Mouse (Mus musculus): Measurements from ENCODE around the gene Actr6. TPM values are rescaled to one million over a fixed set of nuclear protein-coding genes. Genes with fewer than 3 reads are reported as not detected.

Gene Actr6
- polyA plus RNA-seq, 1 experiment from 2014 or later: 21.5 TPM

DNA sequence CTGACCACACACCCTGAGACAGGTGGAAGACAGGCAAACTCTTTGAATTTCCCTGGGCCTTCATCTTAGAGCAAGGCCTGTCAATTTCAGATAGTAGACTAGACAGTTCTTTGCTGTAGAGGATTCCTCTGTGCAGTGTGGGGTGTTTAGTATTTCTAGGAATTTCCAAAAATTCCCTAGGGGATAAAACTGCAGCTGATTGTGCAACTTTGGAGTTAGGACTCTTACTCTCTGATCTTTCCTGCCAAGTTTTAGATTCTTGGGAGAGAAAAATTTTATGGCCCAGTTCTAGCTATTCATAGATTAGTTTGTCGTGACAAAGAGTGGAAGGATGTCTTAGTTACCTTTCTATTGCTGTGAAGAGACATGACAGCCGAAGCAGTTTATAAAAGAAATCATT lies 16.5 kb upstream of the Actr6 start:
- H3K9me3 ChIP-seq: no peaks in the 10 kb centered on the region
- H3K27ac ChIP-seq (replicated peaks): no peak overlapping the region
- no peaks in the 10 kb centered on the region for H3K27me3 ChIP-seq (replicated peaks)
- no peak for ATAC-seq (ENCODE audit: extremely low read depth, insufficient number of reproducible peaks, low FRiP score, low TSS enrichment)
- H3K4me1 ChIP-seq: peaks cover 37% of the 10 kb centered on the region
- 83% methylated on average over 2 of the region's 2 CpGs for WGBS
- H3K4me3 ChIP-seq: no peak overlapping the region
- H3K9ac ChIP-seq: no peak overlapping the region
- no peaks in the 10 kb centered on the region for H3K36me3 ChIP-seq
- H3K4me2 ChIP-seq: no peak overlapping the region

DNA sequence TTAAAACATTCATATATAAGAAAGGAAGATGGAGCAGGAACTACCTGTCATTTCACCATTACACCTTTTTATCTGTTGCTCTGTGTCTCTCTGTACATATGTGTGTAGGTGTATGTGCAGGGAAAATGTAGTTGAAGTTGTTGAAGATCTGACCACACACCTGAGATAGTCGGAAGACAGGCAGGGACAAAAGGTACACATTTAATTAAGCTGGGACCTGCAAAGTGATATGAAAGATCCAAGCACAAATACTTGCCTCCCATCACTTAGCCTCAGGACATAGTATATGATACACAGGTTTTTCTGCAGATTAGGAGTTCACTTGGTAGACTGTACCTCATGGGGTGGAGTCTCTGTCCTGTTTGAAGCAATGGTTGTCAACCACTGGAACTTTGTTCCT lies 15.8 kb upstream of the Actr6 start:
- no peak overlapping the region for H3K9ac ChIP-seq
- H3K4me2 ChIP-seq: no peak overlapping the region
- H3K4me3 ChIP-seq: no peak overlapping the region
- H3K27me3 ChIP-seq (replicated peaks): no peaks in the 10 kb centered on the region
- H3K4me1 ChIP-seq: peaks cover 33% of the 10 kb centered on the region
- no peak for ATAC-seq (ENCODE audit: extremely low read depth, insufficient number of reproducible peaks, low FRiP score, low TSS enrichment)
- H3K9me3 ChIP-seq: no peaks in the 10 kb centered on the region
- H3K36me3 ChIP-seq: no peaks in the 10 kb centered on the region
- 82% methylated on average over 1 of the region's 1 CpGs for WGBS
- no peak overlapping the region for H3K27ac ChIP-seq (replicated peaks)

DNA sequence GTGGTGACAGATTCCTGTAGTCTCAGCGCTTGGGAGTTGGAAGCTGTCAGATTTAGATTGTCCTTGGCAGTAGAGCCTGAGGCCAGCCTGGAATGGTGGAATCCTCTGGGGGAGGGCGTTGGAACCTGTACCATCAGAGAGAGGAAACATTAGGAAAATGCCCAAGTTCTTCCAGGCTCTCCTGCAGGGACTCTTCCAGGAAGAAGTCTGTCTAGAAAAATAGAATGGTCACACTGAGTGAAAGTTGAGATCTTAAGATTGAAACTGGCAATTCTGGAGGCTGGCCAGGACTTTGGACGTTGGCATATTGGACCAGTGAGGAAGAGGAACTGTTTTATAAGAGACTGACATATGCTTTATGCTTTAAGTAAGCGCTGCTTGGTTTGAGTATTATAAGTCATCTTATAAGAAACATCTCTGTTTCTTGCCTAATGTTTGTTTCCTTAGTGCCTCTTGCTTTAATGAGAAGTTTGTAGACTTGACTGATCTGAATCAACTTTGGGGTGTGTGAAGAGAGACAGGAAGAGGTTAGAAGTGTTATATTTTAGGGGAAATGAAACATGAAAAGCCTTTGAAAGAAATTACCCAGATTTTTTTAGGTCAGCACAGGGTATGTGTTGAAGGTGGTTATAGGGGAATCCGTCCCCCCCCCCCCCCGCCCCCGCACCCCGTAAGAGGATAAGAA lies 15.3 kb upstream of the Actr6 start:
- H3K9me3 ChIP-seq: no peaks in the 10 kb centered on the region
- no peaks in the 10 kb centered on the region for H3K27me3 ChIP-seq (replicated peaks)
- peak overlapping the region; percentile 52 for H3K9ac ChIP-seq
- WGBS: 76% methylated on average over 8 of the region's 8 CpGs
- H3K27ac ChIP-seq (replicated peaks): no peak overlapping the region
- H3K4me1 ChIP-seq: peaks cover 33% of the 10 kb centered on the region
- no peak for ATAC-seq (ENCODE audit: extremely low read depth, insufficient number of reproducible peaks, low FRiP score, low TSS enrichment)
- H3K36me3 ChIP-seq: no peaks in the 10 kb centered on the region
- no peak overlapping the region for H3K4me2 ChIP-seq
- no peak overlapping the region for H3K4me3 ChIP-seq

DNA sequence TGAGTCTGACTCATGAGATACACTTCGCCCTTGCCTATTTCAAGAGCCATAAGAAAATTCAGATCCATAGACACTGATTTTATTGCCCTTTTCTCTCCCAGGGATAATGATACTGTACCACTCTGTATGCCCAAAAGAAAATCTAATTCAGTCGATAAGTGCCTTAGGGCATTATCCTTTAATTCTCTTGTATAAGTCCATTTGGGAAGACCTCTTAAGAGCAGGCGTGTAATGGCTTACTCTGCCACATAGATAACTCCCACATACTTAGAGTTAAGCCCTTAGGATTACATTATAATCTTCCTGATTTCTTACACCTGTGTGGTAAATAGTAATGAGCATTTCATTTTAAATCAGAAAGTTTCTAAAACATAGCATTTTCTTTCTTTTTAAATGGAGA lies 14.5 kb upstream of the Actr6 start:
- Histone ChIP-seq H3K9ac (no peak overlapping the region), H3K4me3 (peak overlapping the region; percentile 73; the same call in 1 of the 2 replicates), H3K27me3 (replicated peaks) (no peaks in the 10 kb centered on the region), H3K36me3 (no peaks in the 10 kb centered on the region), H3K4me1 (peaks cover 30% of the 10 kb centered on the region), H3K9me3 (no peaks in the 10 kb centered on the region), H3K4me2 (peak overlapping the region; percentile 74), H3K27ac (replicated peaks) (no peak overlapping the region)
- ATAC-seq (ENCODE audit: extremely low read depth, insufficient number of reproducible peaks, low FRiP score, low TSS enrichment): no peak
- 80% methylated on average over 3 of the region's 3 CpGs for WGBS

DNA sequence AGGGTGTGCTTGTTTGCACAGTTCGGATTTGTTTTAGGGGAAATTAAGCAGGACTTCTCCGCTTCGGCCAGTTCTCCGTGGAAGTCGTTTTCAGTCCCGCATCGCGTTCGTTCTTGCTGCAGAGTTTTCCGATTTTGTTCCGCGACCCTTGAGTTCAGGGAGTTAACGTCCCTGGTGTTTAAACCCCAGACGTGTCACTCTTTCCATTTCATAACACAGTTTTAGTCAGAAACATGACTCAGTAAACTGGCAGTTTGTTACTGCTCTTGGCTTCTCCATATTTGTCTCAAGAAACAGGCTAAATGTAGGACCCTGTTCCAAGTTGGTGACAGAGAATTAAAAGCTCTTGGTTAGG lies 13.5 kb upstream of the Actr6 start:
- peak overlapping the region; percentile 95 for H3K27ac ChIP-seq (replicated peaks)
- H3K27me3 ChIP-seq (replicated peaks): no peaks in the 10 kb centered on the region
- peaks cover 23% of the 10 kb centered on the region for H3K4me1 ChIP-seq
- under 1% methylated on average over 14 of the region's 14 CpGs for WGBS
- H3K9ac ChIP-seq: peak overlapping the region; percentile 92
- no peak for ATAC-seq (ENCODE audit: extremely low read depth, insufficient number of reproducible peaks, low FRiP score, low TSS enrichment)
- H3K4me3 ChIP-seq: peak overlapping the region; percentile 73
- H3K36me3 ChIP-seq: no peaks in the 10 kb centered on the region
- peak overlapping the region; percentile 74 for H3K4me2 ChIP-seq
- no peaks in the 10 kb centered on the region for H3K9me3 ChIP-seq

DNA sequence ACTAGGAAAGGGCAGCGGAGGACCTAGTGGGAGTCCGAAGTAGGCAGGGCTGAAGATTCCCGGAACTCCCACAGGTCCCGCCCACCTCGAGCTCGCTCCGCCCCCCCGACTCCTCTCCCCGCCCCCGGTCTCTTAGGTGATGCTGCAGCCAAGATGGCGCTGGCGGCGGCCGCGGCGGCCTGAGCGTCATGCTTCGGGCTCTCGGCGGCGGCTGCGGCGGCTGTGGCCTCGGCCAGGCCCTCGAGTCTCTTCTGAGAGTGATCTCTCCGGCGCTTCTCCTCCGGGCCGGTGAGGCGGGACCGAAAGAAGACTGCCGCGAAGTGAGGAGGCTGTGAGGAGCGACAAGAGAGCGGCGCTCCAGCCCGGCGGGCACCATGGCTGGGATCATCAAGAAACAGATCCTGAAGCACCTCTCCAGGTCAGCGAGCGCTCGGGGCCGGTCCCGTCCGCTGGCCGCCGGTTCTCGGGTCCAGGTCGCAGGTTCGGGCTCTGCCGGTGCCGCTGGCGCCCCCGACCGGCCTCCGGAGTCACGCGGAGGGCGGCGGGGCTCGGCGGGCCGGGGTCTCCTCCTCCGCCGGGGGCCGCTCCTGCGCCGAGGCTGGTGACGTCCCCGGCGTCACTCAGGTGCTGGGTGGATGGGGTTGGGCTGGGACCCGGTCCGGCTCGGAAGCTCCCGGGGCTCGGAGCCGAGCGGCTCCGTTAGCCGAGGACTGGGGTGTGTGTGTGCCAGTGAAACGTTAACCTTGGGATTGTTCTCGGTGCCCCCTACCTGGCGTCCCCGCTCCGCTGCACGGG lies 13.0 kb upstream of the Actr6 start, which contains the start of gene Uhrf1bp1l:
TSS of gene Uhrf1bp1l (plus strand) at position 121 of the 795 bp plus-strand sequence.
- Histone ChIP-seq H3K4me1 (peaks cover 23% of the 10 kb centered on the region), H3K4me3 (peak within 1 kb of the TSS; percentile 73), H3K4me2 (peak within 1 kb of the TSS; percentile 74), H3K36me3 (no peaks in the 10 kb centered on the region), H3K9me3 (no peaks in the 10 kb centered on the region), H3K27me3 (replicated peaks) (no peaks in the 10 kb centered on the region), H3K9ac (peak within 1 kb of the TSS; percentile 92), H3K27ac (replicated peaks) (peak within 1 kb of the TSS; percentile 95)
- under 1% methylated on average over 69 of the region's 85 CpGs for WGBS
- peak; percentile 88 for ATAC-seq (ENCODE audit: extremely low read depth, insufficient number of reproducible peaks, low FRiP score, low TSS enrichment)

DNA sequence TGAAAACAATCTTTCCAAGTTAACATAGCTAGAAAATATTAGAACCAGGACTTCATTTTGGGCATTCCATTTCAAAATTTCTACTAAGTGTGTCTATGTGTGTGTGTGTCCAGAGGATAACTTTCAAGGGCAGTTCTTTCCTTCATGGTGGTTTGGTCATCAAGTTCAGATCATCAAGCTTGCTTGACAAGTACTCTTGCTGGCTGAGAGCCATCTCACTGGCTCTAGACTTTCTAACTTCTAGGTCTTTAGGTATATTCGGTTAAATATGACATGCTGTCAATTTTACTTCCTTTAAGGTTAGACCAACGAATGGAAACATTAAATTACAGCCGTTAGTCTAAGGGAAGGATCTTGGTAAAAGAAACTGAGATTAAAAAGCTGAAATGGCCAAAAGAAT lies 12.2 kb upstream of the Actr6 start:
- Histone ChIP-seq H3K9ac (peak overlapping the region; percentile 92; the same call in 1 of the 2 replicates), H3K4me1 (peaks cover 20% of the 10 kb centered on the region), H3K9me3 (no peaks in the 10 kb centered on the region), H3K27ac (replicated peaks) (no peak overlapping the region), H3K36me3 (no peaks in the 10 kb centered on the region), H3K27me3 (replicated peaks) (no peaks in the 10 kb centered on the region), H3K4me2 (peak overlapping the region; percentile 74), H3K4me3 (peak overlapping the region; percentile 73)
- 19% methylated on average over 3 of the region's 3 CpGs for whole genome bisulfite sequencing
- no peak for ATAC-seq (ENCODE audit: extremely low read depth, insufficient number of reproducible peaks, low FRiP score, low TSS enrichment)

DNA sequence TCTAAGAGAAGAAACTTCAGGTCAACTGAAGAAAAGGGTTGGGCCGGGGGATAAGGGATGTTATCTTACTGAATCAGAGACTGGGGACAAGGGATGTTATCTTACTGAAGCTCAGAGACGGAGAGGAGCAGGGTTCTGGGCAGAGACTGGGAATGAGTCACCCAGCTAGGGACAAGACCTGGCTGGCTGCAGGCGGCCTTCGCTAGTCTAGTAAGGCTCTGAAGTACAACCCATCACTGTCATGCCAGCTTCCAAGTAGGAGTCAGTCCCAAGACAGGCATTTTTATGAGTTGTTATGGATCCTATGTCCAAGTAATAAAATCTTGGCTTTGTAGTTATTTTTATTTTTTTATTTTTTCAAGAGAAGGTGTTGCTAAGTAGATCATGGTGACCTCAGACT lies 11.2 kb upstream of the Actr6 start:
- Histone ChIP-seq H3K36me3 (no peaks in the 10 kb centered on the region), H3K4me2 (no peak overlapping the region), H3K9ac (no peak overlapping the region), H3K4me1 (peaks cover 16% of the 10 kb centered on the region), H3K9me3 (no peaks in the 10 kb centered on the region), H3K4me3 (no peak overlapping the region), H3K27ac (replicated peaks) (no peak overlapping the region), H3K27me3 (replicated peaks) (no peaks in the 10 kb centered on the region)
- ATAC-seq (ENCODE audit: extremely low read depth, insufficient number of reproducible peaks, low FRiP score, low TSS enrichment): no peak
- 72% methylated on average over 4 of the region's 4 CpGs for WGBS

DNA sequence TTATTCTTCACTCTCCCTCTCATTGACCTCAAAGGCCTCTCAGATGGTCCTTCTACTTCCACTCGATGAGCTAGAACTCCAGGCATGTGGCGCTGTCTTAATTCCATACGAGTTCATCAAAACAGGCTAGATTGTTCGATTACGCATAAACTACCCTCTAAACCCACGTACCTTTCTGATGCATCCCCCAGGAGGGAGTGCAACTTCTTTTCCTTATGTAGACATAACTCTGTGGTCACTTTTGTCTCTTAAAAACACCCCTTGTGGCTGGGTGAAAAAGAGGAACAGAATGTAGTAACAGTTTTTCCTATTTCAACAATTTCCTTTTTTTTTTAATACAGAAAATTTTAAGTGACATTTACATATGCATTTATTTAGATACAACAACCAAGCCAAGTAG lies 8.9 kb upstream of the Actr6 start:
- ATAC-seq (ENCODE audit: extremely low read depth, insufficient number of reproducible peaks, low FRiP score, low TSS enrichment): no peak

DNA sequence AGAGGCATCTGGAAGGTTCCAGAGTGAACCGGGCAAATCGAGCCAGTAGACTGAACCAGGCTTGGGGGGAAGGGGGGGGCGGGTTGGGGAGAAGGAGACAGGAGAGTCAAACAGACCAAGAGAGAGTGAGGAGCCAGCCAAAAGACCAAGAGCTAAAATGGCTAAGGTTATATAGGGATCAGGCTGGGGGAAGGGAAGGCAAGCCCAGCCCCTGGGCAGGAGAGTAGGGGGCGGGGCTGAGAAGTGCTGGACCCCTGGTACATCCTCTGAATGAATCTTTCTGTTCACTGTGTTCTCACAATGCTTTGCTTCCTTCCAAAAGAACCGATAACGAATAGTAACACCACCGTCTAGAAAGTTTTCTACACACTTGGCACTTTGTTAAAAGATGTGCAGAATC lies 7.6 kb upstream of the Actr6 start:
- WGBS: 52% methylated on average over 7 of the region's 7 CpGs
- no peak for ATAC-seq (ENCODE audit: extremely low read depth, insufficient number of reproducible peaks, low FRiP score, low TSS enrichment)

More for the DNA sequence above, 8.9 kb upstream of the Actr6 start:
- no peaks in the 10 kb centered on the region for H3K9me3 ChIP-seq
- 80% methylated on average over 6 of the region's 6 CpGs for WGBS
- peaks cover 4% of the 10 kb centered on the region for H3K4me1 ChIP-seq
- no peak overlapping the region for H3K27ac ChIP-seq (replicated peaks)
- H3K9ac ChIP-seq: no peak overlapping the region
- no peak overlapping the region for H3K4me3 ChIP-seq
- H3K27me3 ChIP-seq (replicated peaks): no peaks in the 10 kb centered on the region
- H3K36me3 ChIP-seq: no peaks in the 10 kb centered on the region
- H3K4me2 ChIP-seq: no peak overlapping the region

DNA sequence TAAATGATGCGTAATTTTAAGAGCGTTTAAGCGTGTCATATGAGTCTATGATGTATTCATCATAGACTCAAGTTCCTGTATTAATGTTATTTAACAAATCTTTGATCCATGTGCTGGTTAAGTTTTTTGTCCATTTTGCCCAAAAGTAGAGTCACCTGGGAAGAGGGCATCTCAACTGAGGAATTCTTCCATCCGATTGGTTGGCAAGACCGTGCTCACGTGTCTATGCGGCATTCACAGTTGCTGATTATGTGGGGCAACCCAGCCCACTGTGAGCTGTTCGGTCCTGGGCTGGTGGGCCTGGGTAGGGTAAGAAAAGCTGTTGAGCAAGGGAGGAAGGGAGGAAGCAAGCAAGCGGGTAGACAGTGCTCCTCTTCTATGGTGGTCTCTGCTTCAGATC lies 6.3 kb upstream of the Actr6 start:
- H3K36me3 ChIP-seq: no peaks in the 10 kb centered on the region
- H3K9ac ChIP-seq: no peak overlapping the region
- no peak overlapping the region for H3K27ac ChIP-seq (replicated peaks)
- no peaks in the 10 kb centered on the region for H3K27me3 ChIP-seq (replicated peaks)
- no peak overlapping the region for H3K4me2 ChIP-seq
- H3K4me3 ChIP-seq: no peak overlapping the region
- WGBS: 86% methylated on average over 9 of the region's 9 CpGs
- H3K4me1 ChIP-seq: no peaks in the 10 kb centered on the region
- no peaks in the 10 kb centered on the region for H3K9me3 ChIP-seq
- no peak for ATAC-seq (ENCODE audit: extremely low read depth, insufficient number of reproducible peaks, low FRiP score, low TSS enrichment)

More for the DNA sequence above, 7.6 kb upstream of the Actr6 start:
- peaks cover 4% of the 10 kb centered on the region for H3K4me1 ChIP-seq
- H3K27me3 ChIP-seq (replicated peaks): no peaks in the 10 kb centered on the region
- no peak overlapping the region for H3K27ac ChIP-seq (replicated peaks)
- no peak overlapping the region for H3K4me2 ChIP-seq
- no peak overlapping the region for H3K9ac ChIP-seq
- H3K4me3 ChIP-seq: no peak overlapping the region
- H3K36me3 ChIP-seq: no peaks in the 10 kb centered on the region
- H3K9me3 ChIP-seq: no peaks in the 10 kb centered on the region

Measured in heart, embryonic 13.5 days (tissue).